Mouse (Mus musculus) limb, embryonic 14.5 days (tissue): ENCODE results near the gene Psap. TPM values are rescaled to one million over a fixed set of nuclear protein-coding genes. Genes with fewer than 3 reads are reported as not detected.

ENCODE experiments used
- ATAC-seq: fragments of 200-750 bp; cut with Nextera tagmentation; 2 replicates; pipeline ENCODE4 v1.8.0; 2017; ENCODE audit warnings: low read depth, moderate number of reproducible peaks, moderate TSS enrichment; ENCODE audit not compliant: low FRiP score
- DNase-seq: peaks from one replicate; pipeline ENCODE4 v3.0.0-alpha.2; 2015; ENCODE audit warnings: low spot score
- H3K27ac ChIP-seq: fragments of 300-500 bp; sonication (generic); replicated peaks from 2 replicates; pipeline ENCODE4 v1.5.1; 2014; ENCODE audit warnings: low read depth, mild to moderate bottlenecking, low read length, moderate library complexity, mixed read lengths
- H3K27me3 ChIP-seq: fragments of 300-500 bp; sonication (generic); 2 replicates; pipeline ENCODE4 v1.6.1; 2014; ENCODE audit warnings: low read length, mixed read lengths; ENCODE audit not compliant: control insufficient read depth, insufficient read depth
- H3K36me3 ChIP-seq: fragments of 300-500 bp; sonication (generic); 2 replicates; pipeline ENCODE4 v1.6.1; 2014; ENCODE audit warnings: mild to moderate bottlenecking, low read length, moderate library complexity, mixed read lengths; ENCODE audit not compliant: control insufficient read depth, insufficient read depth
- H3K4me1 ChIP-seq: fragments of 300-500 bp; sonication (generic); 2 replicates; pipeline ENCODE4 v1.6.1; 2014; ENCODE audit warnings: antibody characterized with exemption, low read length, mixed read lengths; ENCODE audit not compliant: control insufficient read depth, insufficient read depth
- H3K4me2 ChIP-seq: fragments of 300-500 bp; sonication (generic); replicated peaks from 2 replicates; pipeline ENCODE4 v1.6.1; 2014; ENCODE audit warnings: low read depth, mild to moderate bottlenecking, low read length, moderate library complexity; ENCODE audit not compliant: severe bottlenecking
- H3K4me3 ChIP-seq: fragments of 300-500 bp; sonication (generic); replicated peaks from 2 replicates; pipeline ENCODE4 v1.5.1; 2014; ENCODE audit warnings: low read length
- H3K9ac ChIP-seq: fragments of 300-500 bp; sonication (generic); 2 replicates; pipeline ENCODE4 v1.6.1; 2014; ENCODE audit warnings: mild to moderate bottlenecking, low read depth, low read length, moderate library complexity; ENCODE audit not compliant: severe bottlenecking
- H3K9me3 ChIP-seq: fragments of 300-500 bp; sonication (generic); 2 replicates; pipeline ENCODE4 v1.6.1; 2016; ENCODE audit warnings: low read length; ENCODE audit not compliant: control insufficient read depth
- POLR2A ChIP-seq: fragments of 200-500 bp; IDR thresholded peaks from 2 replicates; pipeline ENCODE4 v1.8.0; 2012; ENCODE audit warnings: inconsistent platforms, mild to moderate bottlenecking, moderate library complexity, borderline replicate concordance; ENCODE audit not compliant: insufficient read depth, insufficient read length; ENCODE audit errors: extremely low read depth
- WGBS: fragments of 180-500 bp; shearing (Covaris S2); extraction: QIAGEN DNeasy Blood & Tissue Kit; methylation state at CpG from one replicate; pipeline ENCODE4 v1.1.7; 2014; 5-methylcytosine and 5-hydroxymethylcytosine counted together
- polyA plus RNA-seq, 2 experiments: library from polyadenylated mRNA; depleted of rRNA in 1 of 2; stranded (reverse) in 1 of 2; unstranded in 1 of 2; fragments of >200 nt; fragmentation: Nextera tagmentation in 1 of 2; extraction: Ambion mirVana in 1 of 2; gene quantifications; 2 replicates each; pipeline versions ENCODE4 v1.2.1 to v1.2.3; 2012 to 2014

Psap gene
- polyA plus RNA-seq, 2 experiments = 121 to 648 TPM

DNA sequence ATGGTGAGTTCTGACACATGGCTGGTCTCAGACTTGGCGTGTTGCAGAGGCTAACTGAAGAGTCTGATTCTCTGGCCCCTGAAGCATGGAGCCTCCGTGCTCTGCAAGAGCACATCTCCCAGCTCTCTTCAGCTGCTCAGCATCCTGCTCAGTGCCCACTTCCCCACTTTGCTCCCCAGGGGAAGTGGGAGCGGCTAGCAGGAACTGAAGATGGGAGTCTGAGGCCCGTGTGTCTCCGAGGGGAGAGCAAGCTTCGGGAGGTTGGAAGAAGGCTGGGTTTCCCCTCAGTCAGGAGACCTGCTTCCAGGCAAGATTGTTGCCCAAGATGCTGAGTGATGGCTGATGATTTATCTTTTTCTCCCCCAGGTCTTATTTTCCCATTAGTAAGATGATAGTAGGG is 4.0 kb upstream of the Psap start:
- 71% methylated on average over 6 of the region's 6 CpGs for WGBS
- TF ChIP-seq POLR2A = no peak
- no peak overlapping the region for H3K27ac ChIP-seq
- H3K4me2 ChIP-seq = no peak overlapping the region
- no peaks in the 10 kb centered on the region for H3K36me3 ChIP-seq
- H3K9me3 ChIP-seq = no peaks in the 10 kb centered on the region
- H3K27me3 ChIP-seq = no peaks in the 10 kb centered on the region
- ATAC-seq (no peak), DNase-seq (no peak)
- peaks cover 4% of the 10 kb centered on the region for H3K4me1 ChIP-seq
- H3K4me3 ChIP-seq = no peak overlapping the region
- H3K9ac ChIP-seq = no peak overlapping the region

DNA sequence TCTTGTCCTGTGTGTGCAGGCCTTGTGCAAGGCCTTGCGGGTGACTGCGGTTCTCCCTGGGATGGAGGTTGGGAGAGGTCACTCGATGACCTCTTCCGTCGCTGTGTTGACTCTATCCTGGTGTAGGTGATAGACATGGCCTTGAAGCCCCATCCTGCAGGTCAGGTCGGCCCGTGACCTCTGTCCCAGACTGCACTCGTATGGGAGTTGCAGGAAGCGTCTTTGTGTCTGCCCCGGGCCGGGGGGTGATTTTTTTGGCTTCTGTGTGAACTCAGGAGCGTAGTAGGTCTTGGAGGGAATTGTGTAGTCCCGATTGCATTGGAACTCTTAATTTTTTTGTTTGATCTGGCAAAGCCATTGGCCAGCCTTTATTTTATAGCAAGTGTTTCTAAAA is 576 bp downstream of the Psap start:
- no peak for ATAC-seq
- H3K9me3 ChIP-seq = no peaks in the 10 kb centered on the region
- peak overlapping the region; percentile 88 for H3K4me2 ChIP-seq
- H3K4me1 ChIP-seq = peaks cover 22% of the 10 kb centered on the region
- no peaks in the 10 kb centered on the region for H3K27me3 ChIP-seq
- H3K27ac ChIP-seq = peak overlapping the region; percentile 78
- H3K36me3 ChIP-seq = peaks cover 6% of the 10 kb centered on the region; the same call in 1 of the 2 replicates
- peak overlapping the region; percentile 81 for H3K4me3 ChIP-seq
- no peak for DNase-seq
- WGBS = 6% methylated on average over 13 of the region's 13 CpGs
- TF ChIP-seq POLR2A = no peak
- H3K9ac ChIP-seq = peak overlapping the region; percentile 85

DNA sequence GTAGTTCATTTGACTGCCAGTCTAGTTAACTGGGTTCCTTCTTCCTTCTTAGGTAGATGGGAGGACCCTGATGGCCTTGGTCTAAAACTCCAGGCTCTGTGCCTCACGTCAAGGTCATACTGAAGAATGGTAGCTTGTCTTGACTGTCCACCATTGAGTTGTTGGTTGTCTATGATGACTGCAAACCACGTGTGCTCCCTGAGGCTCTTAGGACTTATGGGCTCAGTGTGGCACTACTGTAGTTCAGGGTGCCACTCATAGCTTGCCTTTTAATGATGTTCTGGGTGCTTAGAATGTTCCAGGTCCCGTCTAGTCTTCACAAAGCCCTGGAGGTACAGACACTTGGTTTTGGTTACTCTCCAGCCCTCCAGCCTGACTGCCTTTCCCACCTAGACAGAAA is 1.4 kb downstream of the Psap start:
- Histone ChIP-seq H3K4me1 (peaks cover 24% of the 10 kb centered on the region), H3K9ac (no peak overlapping the region), H3K4me2 (peak overlapping the region; percentile 88)

DNA sequence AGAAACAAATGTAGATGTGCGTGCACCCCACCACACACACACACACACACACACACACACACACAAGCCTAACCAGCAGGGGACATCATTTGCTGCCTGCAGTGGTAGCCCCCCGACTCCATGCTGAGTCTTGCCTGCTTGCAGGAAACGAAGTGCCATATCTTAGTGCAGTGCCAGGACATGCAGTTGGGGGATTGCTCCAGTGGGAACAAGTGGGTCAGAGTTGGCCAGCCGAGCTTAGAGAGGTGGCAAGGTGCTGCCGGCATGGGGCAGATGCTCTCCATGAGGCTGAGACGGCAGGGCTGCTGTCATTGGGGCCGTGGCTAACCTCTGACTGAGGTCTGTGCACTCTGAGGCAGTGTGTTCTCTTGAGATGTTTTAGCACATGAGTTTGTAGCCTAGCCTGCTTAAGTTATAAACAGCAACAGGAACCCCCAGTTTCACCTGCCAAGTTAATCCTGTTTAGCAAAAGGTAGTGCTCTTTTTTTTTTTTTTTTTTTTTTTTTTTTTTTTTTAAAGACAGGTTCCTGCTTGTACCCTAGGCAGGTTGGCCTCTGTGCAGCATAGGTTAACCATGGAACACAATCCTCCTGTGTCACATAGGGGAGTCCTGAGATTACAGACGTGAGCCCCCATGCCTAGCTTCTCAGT is 2.0 kb downstream of the Psap start:
- peak; percentile 7 for DNase-seq
- WGBS = 74% methylated on average over 8 of the region's 8 CpGs
- ATAC-seq = no peak
- Histone ChIP-seq H3K9ac (no peak overlapping the region), H3K27me3 (no peaks in the 10 kb centered on the region), H3K4me2 (peak overlapping the region; percentile 88), H3K36me3 (peaks cover 6% of the 10 kb centered on the region; the same call in 1 of the 2 replicates), H3K9me3 (no peaks in the 10 kb centered on the region), H3K4me3 (0 out of 2 replicates have a peak overlapping the region, but pooled peaks have one; percentile 81), H3K27ac (no peak overlapping the region), H3K4me1 (peaks cover 27% of the 10 kb centered on the region)
- no peak for TF ChIP-seq POLR2A

More for the DNA sequence above, 1.4 kb downstream of the Psap start:
- H3K27ac ChIP-seq = no peak overlapping the region
- peak overlapping the region; percentile 81; the same call in 1 of the 2 replicates for H3K4me3 ChIP-seq
- WGBS = 88% methylated on average over 3 of the region's 3 CpGs
- no peak for DNase-seq
- no peak for TF ChIP-seq POLR2A
- no peaks in the 10 kb centered on the region for H3K27me3 ChIP-seq
- ATAC-seq = no peak
- H3K9me3 ChIP-seq = no peaks in the 10 kb centered on the region
- peaks cover 6% of the 10 kb centered on the region; the same call in 1 of the 2 replicates for H3K36me3 ChIP-seq

DNA sequence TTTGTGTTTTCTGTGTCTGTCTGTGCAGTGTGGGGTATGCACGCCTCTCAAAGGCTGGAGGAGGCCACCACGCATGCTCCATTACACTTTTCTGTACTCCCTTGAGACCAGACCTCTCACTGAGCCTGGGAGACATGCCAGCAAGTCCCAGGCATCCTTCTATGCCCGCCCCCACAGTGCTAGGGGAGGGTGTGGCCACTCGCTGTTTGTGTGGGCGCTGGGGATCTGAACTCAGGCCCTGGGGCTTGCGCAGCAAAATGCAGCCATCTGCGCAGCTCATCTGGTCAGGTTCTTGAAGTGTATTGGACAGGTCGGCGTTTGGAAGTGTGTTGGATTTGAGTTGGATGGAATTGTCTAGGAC is 2.5 kb downstream of the Psap start:
- Histone ChIP-seq H3K4me2 (no peak overlapping the region), H3K9ac (no peak overlapping the region), H3K4me3 (no peak overlapping the region), H3K4me1 (peaks cover 32% of the 10 kb centered on the region), H3K9me3 (no peaks in the 10 kb centered on the region), H3K27ac (no peak overlapping the region), H3K36me3 (peaks cover 6% of the 10 kb centered on the region; the same call in 1 of the 2 replicates), H3K27me3 (no peaks in the 10 kb centered on the region)
- DNase-seq (no peak), ATAC-seq (no peak)
- 86% methylated on average over 9 of the region's 9 CpGs for WGBS
- TF ChIP-seq POLR2A = no peak
